Mouse (Mus musculus): ENCODE results near the gene Lonp1. TPM values are rescaled to one million over a fixed set of nuclear protein-coding genes. Genes with fewer than 3 reads are reported as not detected.
A peak's percentile ranks its signal among the peaks of the same experiment; 100 is the strongest.

The Lonp1 gene
- total RNA-seq, 2 experiments from 2014 or later, result 61.5 to 63.4 TPM

DNA sequence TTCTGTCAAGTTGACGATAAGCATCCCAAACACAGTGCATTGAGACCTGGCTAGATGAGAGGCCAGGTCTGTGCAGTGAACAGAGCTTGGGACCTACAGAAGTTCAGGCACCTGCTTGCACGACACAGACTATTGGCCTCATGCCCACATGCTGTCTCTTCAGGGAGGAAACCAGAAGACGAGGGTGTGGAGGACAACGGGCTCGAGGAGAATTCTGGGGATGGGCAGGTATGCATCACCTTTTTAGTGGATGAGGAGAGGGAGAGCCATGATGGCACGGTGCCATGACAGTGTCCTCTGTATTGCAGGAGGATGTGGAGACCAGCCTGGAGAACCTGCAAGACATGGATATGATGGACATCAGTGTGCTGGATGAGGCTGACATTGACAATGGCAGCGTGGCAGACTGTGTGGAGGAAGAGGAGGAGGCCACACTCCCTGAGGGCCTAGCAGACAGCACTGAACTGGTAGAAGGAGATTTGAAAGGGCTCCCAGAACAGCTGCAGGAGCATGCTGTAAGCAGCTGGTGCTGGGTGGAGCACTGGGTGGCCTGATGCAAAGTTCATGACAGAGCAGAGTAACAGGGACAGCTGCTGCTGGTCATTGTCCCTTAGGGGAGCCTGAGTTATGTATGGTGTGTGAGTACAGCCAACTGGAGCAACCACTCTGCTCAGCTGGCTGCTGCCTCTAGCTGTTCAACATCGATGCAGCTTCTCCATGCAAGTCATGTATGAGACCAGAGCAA, 33.0 kb downstream of the Lonp1 start:
- DNase-seq, result no peak
- intact Hi-C loops (cut with DNase I), result no loop called here

DNA sequence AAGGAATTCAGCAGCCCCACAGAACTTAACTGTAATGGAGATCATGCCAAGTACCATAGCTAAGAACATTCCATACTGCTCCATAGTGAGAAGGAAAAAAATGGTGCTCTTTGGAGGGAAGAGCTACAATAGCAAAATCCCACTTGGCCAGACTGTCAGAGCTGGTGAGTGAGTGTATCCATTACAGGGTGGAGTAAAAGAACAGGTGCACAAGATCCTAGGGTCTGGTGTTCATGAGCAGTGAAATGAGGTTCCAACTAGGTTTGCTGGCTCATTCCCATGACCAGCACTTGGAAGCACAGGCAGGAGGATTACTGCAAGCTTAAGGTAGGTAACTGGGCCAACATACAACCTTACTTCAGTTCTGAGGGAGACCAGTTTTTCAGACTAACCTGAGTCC, 34.1 kb downstream of the Lonp1 start:
- DNase-seq, result no peak
- intact Hi-C loops (cut with DNase I), result no loop called here

DNA sequence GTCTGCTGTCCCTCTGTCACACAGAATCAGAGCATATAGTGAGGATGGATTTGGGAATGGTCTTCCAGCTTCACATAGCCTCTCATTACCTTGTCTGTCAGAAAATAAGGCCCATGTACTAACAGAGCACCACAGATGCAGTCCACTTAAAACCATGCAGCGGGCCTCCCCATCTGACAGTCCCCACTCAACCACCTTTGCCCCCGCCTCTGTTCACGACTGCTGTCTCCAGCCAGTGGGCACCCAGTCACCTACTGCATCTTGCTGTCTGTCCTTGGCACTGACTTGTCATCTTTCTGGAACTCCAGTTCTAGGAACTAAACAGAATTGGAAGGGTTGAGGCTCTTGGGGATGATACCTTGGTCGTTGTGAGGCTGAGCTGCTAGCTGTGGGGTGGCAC, 37.8 kb downstream of the Lonp1 start:
- no peak for DNase-seq
- intact Hi-C loops (cut with DNase I), result no loop called here

DNA sequence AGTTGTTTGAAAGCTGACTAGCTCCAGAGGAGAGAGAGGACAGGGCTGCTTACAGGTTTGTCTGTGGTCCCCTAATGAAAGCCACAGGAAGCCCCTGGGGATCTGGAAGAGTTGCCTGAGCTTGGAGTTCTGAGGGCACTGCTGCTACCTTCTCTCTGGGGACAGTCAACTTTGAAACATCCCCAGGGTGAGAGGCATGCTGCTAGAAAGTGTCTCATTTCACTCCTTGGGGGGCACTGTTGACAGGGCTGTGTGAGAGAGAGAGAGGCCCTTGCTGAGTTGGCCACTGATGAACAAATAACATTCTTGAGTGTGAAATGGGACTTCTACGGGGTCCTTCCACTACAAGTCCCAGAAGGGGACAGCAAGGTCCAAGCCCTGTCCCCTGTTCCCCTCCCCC, 38.9 kb downstream of the Lonp1 start:
- intact Hi-C loops (cut with DNase I), result no loop called here

DNA sequence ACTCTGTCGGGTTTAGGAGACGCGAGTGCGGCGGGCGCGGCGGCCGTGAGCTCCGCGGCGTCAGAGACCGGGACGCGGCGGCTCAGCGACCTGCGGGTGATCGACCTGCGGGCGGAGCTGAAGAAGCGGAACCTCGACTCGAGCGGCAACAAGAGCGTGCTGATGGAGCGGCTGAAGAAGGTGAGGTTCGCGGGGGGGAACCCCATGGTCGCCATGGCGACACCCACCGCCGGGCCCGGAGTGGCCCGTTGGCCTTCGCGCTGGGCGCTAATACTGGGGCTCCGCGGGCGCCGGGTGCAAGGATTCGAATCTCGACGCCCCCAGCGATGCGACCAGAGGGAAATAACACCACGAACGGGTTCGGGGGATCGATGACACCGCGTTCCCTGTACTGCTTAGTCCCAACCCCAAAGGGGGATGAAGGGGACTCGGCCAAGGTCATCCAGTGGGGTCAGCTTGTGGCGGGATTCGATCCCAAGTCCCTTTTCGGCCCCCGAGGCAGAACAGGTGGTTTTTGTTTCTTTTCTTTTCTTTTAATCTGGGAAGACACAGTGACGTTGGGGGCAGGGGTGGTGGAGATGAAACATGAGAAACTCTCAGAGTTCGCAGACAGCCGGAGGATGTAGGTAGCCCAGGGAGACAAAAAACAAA, 41.4 kb downstream of the Lonp1 start:
- peak; percentile 49 for DNase-seq
- intact Hi-C loops (cut with DNase I), result no loop called here

More for the DNA sequence above, 38.9 kb downstream of the Lonp1 start:
- DNase-seq, result no peak

DNA sequence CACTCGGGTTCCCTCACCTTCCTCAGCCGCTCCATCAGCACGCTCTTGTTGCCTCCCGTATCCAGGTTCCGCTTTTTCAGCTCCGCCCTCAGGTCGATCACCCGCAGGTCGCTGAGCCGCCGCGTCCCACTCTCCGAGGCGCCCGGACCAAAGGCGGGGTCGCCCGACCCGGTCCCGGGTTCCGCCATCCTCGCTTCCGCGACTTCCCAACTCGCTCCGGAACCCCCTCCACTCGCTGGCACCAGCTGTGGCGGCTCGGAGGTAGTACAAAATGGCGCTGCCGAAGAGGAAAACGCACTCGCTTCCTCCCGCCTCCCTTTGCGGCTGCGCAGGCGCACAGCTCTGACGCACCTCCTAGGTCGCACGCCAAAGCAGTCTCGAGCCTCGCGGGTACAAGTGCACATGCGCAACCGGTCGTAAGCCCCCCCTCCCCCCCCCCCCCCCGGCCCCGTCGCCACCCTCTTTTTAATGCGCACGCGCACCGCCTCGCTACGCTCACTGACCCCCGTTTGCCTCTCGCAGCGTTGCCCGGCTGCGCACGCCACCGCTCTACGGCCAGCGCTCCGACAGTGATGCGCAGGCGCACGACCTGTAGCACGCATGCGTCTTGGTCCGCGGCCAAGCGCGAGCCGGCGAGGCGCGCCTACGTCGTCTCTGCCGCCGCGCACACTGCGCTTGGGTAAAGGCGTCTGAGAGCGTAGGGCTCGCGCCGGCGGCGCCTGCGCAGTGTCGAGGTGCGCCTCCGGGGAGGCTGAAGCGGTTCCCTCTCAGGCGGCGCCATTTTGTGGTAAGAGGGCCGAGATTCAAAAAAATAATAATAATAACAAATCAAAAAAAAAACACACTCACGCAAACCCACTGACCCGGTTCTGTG, 42.2 kb downstream of the Lonp1 start, which contains the start of the genes Safb2 and Safb:
Gene Safb2 (minus strand): TSS at position 329 of the 874 bp plus-strand sequence.
Gene Safb (plus strand): TSS at position 569 of the 874 bp plus-strand sequence.
- intact Hi-C loops (cut with DNase I), result no loop called here

DNA sequence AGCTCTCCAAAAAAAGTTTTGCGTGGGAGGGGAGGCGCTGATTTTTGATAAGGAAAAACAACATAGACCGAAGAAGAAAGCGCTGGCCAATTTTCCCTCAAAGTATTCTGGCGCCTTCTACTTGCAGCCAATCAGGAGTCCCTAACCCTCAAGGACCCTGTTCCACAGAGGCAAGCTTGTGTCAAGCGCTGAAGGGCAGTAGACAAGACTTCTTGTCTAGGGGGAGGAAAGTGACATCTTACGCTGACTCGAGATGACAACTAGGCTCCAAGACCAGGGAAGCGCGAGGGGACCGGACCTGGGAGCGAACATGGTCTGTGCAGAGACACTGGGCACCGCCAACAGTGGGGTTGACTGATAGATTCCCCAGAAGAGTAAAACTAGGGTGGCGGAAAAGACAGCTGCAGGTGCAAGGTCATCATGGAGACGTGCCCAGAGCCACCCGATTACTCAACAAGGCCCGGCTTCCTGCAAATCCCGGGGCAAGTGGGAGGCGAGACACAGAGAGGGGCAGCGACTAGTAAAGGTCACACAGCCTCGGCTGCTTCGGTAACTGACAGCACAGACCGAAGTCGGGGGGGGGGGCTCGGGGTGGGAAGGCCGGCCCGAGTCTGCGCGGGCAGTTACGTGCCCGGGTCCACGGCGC, 43.0 kb downstream of the Lonp1 start:
- peak; percentile 40 for DNase-seq
- intact Hi-C loops (cut with DNase I), result no loop called here

More for the DNA sequence above, 42.2 kb downstream of the Lonp1 start, which contains the start of the genes Safb2 and Safb:
- peak; percentile 100 for DNase-seq

DNA sequence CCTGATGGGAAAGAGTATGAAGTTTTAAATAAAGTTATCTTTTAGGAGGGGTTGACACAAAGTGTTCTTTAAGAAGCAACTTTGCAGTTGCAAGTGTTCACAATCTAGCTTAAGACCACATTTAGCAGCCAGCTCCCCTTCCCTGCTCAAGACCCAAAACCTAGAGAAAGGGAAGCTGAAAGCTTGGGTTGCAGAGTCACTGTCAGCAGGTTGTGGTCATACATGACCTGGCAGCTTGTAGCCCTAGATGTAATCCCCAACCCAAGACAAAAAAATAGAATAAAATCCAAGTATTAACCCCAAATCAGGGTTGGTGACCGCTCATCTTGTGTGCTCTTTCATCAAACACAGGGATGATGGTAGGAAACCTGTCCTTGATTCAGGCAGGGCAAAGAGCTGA, 43.6 kb downstream of the Lonp1 start:
- DNase-seq, result no peak
- intact Hi-C loops (cut with DNase I), result no loop called here

DNA sequence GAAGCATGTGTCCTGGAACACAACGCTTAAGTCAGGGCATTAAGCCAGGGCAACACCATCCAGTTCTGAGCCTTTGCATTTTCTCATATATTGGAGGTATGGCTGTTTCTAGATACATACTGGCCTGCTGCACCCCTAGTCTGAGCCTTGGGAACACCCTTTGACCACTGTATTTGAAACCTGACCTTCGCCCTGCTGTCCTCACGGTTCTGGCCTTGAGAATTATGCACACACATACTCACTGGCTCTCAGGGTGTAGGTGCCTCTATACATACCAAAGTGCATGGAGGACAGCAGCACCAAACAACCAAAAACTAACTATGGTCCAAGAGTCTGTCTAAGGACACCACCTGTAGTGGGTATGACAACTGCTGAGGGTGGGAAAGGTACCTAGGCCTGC, 53.7 kb downstream of the Lonp1 start:
- intact Hi-C loops (cut with DNase I), result no loop called here
- no peak for DNase-seq

DNA sequence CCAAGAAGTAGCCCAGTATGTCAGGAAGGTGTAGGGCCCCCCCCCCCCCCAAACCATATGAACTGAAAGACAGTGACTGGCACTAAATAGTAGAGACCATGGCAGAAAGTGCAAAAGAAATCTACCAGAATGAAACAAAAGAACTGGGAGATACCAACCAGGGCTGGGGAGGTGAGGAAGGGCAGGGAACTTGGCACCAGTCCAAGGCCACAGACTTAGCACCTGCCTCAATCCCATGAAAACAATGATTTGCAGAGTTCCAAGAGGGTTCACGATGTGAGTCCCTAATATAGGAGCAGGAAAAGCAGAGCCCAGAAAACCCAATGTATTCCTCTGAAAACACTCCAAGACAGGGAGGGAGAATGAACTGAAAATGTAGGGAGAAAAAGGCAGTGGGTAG, 54.5 kb downstream of the Lonp1 start:
- DNase-seq, result peak; percentile 31
- intact Hi-C loops (cut with DNase I), result no loop called here

DNA sequence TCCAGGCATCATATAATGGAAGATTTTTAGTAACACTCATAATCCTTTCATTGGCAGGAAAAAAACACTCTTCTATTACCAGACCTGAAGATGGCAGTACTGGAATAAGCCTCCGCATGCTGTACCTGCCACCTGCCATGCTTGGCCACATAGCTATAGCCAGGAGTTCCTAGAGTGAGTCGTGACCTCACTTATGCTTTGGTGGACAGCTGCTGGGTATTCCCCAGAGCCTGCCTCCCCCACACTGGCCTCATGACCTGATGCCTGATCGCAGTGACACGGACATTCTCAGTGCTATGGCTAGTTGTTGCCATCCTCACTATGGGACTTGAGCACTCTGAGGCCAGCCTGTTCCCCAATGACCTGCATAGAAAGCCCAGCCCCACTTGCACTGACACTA, 56.4 kb downstream of the Lonp1 start:
- no peak for DNase-seq
- intact Hi-C loops (cut with DNase I), result no loop called here

DNA sequence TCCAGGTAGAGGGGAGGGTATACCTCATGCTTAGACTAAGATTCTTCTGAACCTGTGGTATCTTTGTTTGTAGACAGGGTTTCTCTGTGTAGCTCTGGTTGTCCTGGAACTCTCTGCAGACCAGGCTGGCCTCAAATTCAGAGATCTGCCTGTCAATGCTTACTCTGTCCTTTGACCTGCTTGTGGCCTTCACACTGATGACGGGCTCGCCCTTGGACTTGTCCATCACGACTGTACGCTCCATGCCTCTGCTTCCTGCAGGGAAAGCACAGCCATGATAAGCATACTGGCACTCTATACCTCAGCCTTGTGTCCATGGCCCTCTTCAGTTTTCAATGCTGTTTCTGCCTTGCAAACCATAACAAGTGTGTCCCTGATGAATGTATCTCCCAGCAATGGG, 59.3 kb downstream of the Lonp1 start:
- no peak for DNase-seq

DNA sequence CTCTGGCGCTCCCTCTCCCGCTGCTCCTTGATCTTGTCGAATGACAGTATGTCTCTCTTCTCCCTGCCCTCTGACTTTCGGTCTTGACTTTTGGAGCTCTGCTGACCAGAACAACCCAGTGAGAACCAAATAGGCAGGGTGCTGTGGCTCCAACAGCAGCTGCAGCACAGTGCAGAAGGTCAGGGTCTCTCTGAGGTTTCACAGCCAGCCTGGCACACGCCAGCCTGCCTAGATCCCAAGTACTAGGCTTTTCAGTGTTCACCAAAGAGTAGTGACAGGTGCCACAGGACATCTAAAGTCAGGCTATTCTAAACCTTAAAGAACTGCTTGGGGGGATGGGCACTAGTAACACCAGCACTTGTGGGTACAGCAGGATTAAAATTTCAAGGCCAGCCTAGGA, 59.8 kb downstream of the Lonp1 start:
- DNase-seq, result no peak
- intact Hi-C loops (cut with DNase I), result no loop called here

More for the DNA sequence above, 59.3 kb downstream of the Lonp1 start:
- intact Hi-C loops (cut with DNase I), result no loop called here

DNA sequence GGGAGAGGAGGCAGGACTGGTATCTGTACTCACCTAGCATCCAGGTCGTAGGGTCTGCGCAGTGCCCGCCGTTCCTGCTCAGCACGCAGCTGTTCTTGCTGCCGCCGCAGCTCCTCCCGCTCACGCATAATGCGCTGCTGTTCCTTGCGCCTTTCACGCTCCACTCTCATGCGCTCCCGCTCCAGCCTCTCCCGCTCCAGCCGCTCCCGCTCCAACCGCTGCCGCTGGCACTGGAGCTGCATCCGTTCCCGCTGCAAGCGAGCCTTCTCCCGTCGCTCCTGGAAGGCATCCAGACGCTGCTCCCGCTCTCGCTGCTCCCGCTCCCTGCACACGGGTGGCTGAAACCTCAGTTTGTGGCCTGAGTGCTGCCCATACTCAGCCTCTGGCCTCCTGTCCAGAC, 60.4 kb downstream of the Lonp1 start:
- intact Hi-C loops (cut with DNase I), result no loop called here
- no peak for DNase-seq

Other genes with a start within 250 kb of the Lonp1 start
- gene Ptprs, start 150.4 kb downstream of the Lonp1 start, total RNA-seq (2021), result 100 to 1,000 TPM; 821 to 872 TPM
- not detected for gene Znrf4, start 114.5 kb downstream of the Lonp1 start, total RNA-seq (2021)
- 1 to 10 TPM; 1.9 to 2.2 TPM for gene Gm20219, start 72.5 kb downstream of the Lonp1 start, total RNA-seq (2021)
- gene Safb2, start 42.3 kb downstream of the Lonp1 start, total RNA-seq (2021), result 100 to 1,000 TPM; 105 to 107 TPM
- gene Safb, start 42.1 kb downstream of the Lonp1 start, total RNA-seq (2021), result 100 to 1,000 TPM; 173 to 188 TPM
- gene 2410015M20Rik, start 17.1 kb downstream of the Lonp1 start, total RNA-seq (2021), result 100 to 1,000 TPM; 119 to 135 TPM
- 100 to 1,000 TPM; 563 to 595 TPM for gene Rpl36, start 13.5 kb downstream of the Lonp1 start, total RNA-seq (2021)
- 1 to 10 TPM; 1.3 to 2.2 TPM for gene Catsperd, start 1.3 kb upstream of the Lonp1 start, total RNA-seq (2021)
- 100 to 1,000 TPM; 102 to 112 TPM for gene Ranbp3, start 46.4 kb upstream of the Lonp1 start, total RNA-seq (2021)
- gene Ndufa11, start 90.9 kb upstream of the Lonp1 start, total RNA-seq (2021), result 100 to 1,000 TPM; 187 to 194 TPM
- gene Vmac, start 91.1 kb upstream of the Lonp1 start, total RNA-seq (2021), result 10 to 100 TPM; 10.8 to 12.6 TPM
- gene Nrtn, start 130.6 kb upstream of the Lonp1 start, total RNA-seq (2021), result 1 to 10 TPM; 1.2 to 1.3 TPM
- 10 to 100 TPM; 80.0 to 90.4 TPM for gene Dus3l, start 137.9 kb upstream of the Lonp1 start, total RNA-seq (2021)
- gene Prr22, start 143.4 kb upstream of the Lonp1 start, total RNA-seq (2021), result 1 to 10 TPM; 1.2 TPM
- 1 to 10 TPM; 2.4 to 3.4 TPM for gene Rfx2, start 204.1 kb upstream of the Lonp1 start, total RNA-seq (2021)
- not detected for gene Acsbg2, start 247.6 kb upstream of the Lonp1 start, total RNA-seq (2021)
- under 1 TPM; 0.16 to 0.56 TPM for gene 1700061G19Rik, start 248.6 kb upstream of the Lonp1 start, total RNA-seq (2021)

All from left cerebral cortex, postnatal 4 days (tissue).